Mouse (Mus musculus) adrenal gland, postnatal 4 days (tissue): ENCODE measurements around the gene Umps. TPM values are rescaled to one million over a fixed set of nuclear protein-coding genes. Genes with fewer than 3 reads are reported as not detected.

Source experiments
- DNase-seq, 2 experiments: peaks; one replicate each; pipeline ENCODE4 v3.0.0; 2021 to 2022; ENCODE audit warnings: low spot score in 2 of 2, mixed read lengths in 2 of 2
- long read RNA-seq, 2 experiments: library from polyadenylated mRNA; stranded (forward); transcript quantifications; one replicate each; pipeline ENCODE4 v2.0.0; 2021
- total RNA-seq, 2 experiments: library from RNA; stranded (reverse); gene quantifications; 2 replicates each; pipeline ENCODE4 v1.2.3; 2021

Gene Umps
- total RNA-seq: 10 to 100 TPM; 42.2 to 45.0 TPM
- long read RNA-seq, experiment 1, transcript Umps-201 (6 exons, 3,484 nt): major isoform, 59 of 81 reads
- long read RNA-seq, experiment 1, transcript Umps-202 (5 exons, 3,283 nt): minor isoform, 15 of 81 reads
- long read RNA-seq, experiment 1, partial matches to known transcripts: 3 of 81 reads
- long read RNA-seq, experiment 1, other reads (novel, unspliced or antisense): 4 of 81 reads
- long read RNA-seq, experiment 2, transcript Umps-202 (5 exons, 3,283 nt): minor isoform, 30 of 165 reads
- long read RNA-seq, experiment 2, transcript Umps-201 (6 exons, 3,484 nt): major isoform, 115 of 165 reads
- long read RNA-seq, experiment 2, partial matches to known transcripts: 9 of 165 reads
- long read RNA-seq, experiment 2, other reads (novel, unspliced or antisense): 11 of 165 reads

DNA sequence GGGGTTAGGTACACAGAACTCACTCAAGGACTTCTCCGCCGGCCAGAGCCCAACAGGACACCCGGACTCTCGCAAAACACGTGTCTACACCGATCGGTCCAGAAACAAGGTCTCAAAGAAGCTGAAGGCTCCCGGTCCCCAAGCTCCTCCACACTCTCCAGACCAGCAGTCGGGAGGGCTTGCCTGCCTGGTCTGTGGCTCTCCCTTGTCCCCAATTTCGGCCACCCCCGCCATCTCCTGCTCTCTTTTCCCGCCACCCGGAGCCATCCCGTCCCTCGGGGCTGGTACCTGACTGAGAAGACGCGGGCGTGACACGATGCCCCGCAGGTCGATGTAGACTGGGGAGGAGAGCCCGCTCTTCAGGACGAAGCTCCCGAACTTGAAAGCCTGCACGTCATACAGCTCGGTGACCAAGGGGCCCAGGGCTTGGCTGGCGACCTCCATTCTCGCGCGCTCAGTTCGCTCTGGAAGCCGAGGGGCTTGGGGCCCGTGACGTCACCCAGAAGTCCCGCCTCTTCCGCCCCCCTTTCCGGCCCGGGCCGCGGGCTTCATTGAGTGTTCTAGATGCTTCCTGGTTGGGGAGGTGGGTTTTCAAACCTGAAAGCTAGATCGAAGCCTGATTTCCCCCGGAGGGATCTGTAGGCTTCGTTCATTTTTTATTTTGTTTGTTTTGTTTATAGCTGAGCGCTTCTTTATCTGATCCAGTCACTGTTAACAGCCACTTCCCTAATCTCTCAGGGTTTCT, at the start of gene Umps:
TSS of gene Umps (minus strand) at position 501 of the 745 bp plus-strand sequence.
- DNase-seq: peak; percentile 73 to 76

DNA sequence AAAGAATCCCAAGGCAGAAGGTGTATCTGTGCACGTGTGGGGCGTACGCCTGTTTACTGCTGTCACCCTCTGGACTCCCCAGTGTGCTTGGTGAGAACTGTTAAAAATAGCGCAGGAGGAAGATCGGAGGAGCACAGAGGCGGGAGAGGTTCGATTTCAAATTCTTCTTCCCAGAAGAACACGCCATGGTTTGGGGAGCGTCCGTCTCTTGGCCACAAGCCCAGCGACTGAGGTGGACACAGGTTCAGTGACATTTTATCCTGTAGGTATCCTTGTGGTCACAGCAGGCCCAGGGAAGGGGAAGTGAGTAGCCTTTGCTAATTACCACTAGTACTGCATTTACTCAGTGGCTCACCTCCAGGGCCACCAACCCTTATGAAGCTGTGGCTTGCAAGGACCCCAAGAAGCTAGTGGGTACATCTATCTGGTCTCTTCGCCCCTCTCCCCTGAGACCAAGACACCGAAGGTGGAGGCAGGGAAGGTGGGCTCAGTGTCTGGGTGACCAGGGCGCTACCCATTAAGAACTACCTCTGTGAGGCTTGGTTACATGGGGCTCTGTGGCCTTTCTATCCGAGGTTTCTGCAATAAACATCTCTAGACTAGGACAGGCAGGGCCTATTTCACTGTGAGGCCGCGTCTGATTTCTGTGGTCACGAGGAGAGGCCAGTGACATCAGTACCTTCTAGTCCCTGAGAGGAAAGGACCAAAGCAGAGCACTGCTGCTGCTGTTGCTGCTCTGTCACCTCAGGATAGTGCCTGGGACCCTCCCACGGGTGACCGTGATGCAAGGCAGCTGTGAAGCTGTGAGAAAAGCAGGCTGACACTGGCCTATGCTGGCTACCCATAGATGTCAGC, 45.4 kb upstream of the Umps start:
- no peak for DNase-seq

DNA sequence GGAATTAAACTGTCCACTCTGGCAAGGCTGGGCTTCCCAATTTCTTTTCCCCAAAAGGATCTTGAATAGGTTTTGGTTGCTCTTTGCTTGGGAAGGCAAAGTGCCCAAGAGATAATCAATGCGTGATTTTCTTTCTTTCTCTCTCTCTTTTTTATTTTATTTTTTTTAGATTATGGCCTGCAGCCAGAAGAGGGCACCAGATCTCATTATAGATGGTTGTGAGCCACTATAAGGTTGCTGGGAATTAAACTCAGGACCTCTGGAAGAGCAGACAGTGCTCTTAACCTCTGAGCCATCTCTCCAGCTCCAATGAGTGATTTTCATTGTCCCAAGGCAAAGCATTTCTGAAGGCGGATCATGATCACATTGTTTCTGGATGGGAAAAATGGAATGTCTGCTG, 42.7 kb upstream of the Umps start:
- no peak for DNase-seq

DNA sequence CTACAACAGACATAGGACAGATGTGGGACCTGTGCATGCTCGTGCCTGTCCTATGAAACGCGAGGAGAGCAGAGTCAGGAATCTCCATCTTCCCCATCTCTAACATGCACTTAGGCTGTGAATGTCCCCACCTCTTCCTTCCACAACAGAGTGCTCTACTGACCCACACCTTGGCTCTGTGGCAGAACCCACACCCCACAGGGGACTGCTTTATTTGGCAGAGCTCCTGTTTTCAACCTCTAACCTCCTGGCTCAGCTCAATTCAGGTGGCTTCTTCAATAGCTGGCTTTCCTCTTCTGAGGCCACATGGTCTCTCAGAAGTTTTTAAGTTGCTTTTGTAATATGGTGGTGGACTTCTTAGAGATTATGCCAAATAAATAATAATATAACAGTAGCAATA, 39.1 kb upstream of the Umps start:
- DNase-seq: no peak

DNA sequence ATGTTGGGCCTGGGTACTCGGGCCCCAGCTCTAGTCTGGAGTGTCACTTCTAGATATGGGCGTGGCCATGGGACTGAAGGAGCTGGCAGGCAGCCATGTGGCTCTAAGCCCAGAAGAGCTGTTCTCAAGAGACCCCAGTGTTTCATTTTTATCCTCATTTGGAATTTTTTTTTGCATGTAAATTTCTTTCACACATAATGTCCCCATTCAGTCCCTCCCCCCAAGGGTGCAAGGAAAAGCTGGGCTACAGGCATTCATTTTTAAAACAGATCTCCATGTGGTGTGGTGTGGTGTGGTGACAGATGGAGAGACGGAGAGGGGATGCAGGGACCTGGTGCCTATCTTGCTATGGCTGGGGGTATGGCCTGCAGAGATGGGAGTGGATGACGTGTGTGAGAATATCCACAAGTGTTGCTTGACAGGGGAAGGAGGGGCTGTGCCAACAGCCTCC, 37.3 kb upstream of the Umps start:
- no peak for DNase-seq

DNA sequence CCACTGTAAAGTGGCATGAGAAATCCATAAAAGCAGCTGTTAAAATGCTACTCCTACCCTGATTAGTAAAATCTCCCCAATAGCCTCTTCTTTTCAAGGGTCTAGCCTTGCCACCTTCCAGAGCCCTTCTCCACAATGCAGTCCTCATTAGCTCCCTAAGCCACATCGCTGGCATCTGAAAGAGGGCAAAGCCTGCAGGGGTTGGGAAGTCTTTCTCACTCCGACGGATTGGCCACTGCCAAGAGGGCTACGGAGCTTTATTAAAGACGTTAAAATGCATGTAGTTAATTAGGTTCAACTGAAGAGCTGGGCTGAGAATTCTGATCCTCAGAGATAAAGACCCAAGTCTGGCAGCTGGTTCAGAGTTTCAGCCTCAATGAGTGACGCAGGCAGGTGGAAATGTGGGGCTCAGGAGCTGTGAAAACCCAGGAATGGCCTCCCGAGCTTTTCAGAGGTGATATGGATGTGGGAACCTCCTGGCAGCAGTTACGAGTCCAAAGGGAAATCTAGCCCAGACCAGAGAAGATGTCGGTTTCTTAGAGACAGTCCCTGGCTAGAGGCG, 36.8 kb upstream of the Umps start:
- no peak for DNase-seq

DNA sequence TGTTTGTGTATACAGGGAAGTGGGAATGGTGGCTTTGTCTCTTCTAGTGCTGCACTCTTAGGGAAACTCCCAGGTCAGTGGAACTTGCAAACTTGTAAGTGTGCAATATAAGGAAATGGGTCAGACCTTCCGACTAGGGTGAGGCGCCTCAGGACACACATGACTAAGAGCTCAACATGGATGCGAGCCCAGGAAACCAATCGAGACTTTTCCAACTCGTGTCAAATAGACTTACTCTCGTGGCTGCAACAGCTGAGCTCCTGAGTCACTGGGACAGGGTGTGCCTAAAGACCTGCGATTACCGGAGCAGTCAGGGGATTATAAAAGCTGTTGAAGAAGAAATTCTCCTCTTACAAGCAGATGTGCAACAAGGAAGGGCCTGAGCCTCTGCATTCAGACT, 33.9 kb upstream of the Umps start:
- no peak for DNase-seq

DNA sequence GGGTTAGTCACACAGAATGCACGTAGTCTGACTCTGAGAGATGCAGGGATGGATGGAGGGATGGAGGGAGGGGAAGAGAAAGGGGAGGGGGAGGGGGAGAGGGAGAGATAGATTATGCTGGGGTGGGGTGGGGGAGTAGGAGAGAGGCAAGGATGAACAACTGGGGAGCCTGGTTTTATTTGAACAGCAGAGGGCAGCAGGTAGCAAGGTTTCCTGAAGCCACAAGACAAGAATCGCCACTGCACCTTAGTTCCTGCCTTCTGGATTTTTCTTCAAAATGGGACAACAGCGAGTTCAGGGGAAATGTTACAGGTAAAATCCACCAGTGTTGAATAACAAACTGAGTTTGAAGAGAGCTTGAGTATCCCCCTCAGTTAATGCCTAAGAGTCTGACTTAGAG, 32.5 kb upstream of the Umps start:
- DNase-seq: no peak

DNA sequence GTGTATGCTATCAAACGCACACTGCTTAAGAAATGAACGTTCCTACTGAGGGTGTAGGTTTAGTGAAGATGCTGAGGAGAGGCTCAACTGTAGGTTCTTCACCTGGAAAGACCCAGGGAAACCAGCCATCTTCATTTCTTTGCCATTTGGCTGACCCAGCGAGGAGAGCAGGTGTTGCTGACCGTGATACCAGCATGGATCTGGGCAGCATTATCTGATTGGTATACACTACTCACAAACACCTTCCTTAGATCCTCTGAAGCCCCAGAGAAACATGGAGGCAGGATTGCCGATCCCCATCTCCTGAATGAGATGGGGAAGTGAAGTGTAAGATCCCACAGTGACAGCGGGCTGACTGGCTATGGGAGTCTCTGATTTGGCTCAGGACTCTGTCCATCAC, 31.2 kb upstream of the Umps start:
- DNase-seq: no peak

DNA sequence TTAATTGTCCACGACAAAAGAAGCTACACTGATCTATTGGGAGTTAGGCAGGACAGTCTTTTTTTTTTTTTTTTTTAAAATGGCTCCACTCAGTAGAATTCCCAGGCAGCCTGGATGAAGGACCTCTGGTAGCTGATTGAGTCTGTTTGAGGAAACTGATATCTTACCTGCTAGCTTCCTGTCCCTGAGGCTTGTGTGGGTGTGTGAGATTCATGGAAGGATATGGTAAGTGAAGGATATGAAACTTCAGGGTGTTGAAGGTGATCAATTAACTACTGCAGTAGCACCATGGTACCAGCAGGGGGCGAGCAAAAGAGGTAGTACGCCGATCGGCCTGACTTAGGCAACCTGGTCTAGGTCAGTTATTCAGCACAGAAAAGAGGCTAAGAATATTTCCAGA, 29.2 kb upstream of the Umps start:
- peak in 1 of 2 experiments; percentile 29 for DNase-seq

DNA sequence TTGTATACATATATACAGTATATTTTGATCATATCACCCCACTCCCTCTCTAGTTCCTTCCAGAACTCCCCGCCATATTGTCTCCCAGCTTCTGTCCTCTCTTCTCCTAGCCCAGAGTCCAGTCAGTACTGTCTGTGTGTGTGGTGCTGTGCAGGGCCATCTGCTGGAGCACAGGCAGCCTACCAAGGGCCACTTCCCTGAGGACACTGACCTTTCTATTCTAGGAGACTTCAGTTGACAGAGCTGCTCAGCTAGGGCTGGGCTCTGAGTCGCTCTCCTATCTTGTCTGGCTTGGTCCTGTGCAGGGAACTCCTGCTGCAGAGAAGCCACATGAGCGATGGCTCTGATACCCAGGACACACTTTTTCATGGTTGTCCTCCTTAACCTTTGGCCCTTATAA, 28.7 kb upstream of the Umps start:
- no peak for DNase-seq

DNA sequence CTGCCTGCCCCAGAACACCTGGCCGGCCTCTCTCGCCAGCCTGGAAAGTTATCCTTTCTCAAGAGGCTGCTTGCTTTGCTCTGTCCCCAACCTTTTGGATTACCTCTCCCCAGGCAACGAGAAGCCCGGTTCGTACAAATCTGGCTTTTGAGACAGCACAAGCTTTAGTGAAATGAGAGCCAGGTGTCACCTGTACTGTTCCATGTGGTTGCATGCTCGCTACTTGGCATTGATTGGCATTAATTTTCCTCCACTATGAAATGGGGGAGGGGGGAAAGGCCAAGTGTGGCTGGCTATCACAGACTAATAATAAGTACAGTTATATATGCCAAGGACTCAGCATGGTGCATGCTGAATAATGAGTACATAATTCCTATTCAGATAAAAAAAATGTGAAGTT, 27.5 kb upstream of the Umps start:
- no peak for DNase-seq

DNA sequence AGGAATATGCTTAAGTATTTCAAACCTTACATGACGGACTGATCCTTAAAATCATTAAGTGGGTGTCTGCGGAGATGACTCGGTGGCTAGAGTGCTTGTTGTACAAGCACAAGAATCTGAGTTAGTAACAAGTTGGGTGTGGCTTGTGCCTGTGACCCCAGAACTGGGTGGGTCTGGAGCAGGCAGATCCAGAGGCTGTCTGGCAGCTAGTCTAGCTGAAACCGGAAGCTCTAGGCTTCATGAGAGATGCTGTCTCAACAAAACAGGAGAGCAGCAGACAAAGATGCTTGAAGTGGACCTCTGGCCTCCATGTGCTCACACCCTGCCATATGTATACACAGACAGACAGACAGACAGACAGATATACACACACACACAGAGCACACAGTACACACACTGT, 23.9 kb upstream of the Umps start:
- no peak for DNase-seq

DNA sequence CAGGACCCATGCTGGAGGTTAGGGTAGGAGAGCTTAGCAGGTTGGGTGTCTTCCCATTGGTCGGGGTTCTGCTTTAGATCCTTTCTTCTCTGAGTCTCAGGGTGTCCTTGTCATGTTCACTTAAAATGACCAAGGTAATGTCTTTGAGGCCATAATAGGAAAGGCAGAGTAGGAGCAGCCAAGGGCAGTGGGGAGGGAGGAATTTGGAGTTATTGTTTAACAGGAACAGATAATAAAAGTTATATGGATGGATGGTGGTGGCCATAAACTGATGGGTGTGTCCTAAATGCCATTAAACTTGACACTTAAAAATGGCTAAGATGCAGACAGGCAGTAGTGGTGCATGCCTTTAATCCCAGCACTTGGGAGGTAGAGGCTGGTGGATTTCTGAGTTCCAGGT, 22.3 kb upstream of the Umps start:
- DNase-seq: no peak

DNA sequence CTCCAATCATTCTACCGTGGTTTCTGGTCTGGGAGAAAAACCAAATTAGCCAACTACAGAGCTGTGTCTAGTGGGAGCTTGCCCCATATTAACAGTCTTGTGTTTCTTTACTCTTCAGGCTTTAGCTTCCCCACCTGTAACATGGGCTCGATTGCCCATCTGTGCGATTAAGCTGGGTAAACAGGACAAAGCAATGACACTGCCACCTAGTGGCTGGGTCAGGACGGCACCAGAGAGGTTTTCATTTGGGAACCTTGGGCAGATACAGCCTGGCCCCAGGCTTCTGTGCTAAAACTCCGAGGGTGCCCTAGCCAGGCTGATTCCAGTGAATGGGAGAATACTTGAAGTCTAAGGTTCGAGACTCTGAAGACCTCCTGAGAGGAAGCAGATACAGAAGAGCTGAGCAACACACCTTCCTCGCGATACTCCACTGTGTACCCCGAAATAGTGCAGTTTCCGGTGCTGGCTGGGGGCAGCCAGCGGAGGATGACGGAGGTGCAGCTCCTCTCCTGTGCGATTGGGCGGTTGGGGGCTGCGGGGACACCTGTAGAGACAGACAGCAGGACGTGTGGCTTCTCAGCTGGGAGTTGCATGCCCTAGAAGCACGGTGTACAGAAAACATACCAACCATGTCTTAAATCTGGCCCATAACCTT, 21.6 kb upstream of the Umps start:
- DNase-seq: peak in 1 of 2 experiments; percentile 29

DNA sequence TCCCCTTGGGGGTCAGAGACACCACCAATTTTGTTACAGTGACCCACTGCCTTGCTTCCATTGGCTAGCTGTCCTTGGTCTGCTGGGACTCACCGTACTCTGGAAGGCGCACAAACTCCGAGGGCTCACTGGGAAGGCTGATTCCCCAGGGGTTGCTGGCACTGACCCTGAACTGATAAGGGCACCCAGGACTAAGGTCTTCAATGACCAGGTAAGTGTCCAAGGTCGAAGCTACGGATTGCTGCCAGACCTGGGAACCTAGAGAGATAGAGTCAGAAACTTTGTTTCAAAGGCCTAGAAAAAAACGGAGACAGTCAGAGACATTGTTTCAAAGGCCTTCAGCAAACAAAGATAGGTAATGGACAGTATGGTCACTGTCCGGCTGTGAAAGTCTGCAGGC, 20.2 kb upstream of the Umps start:
- DNase-seq: no peak

DNA sequence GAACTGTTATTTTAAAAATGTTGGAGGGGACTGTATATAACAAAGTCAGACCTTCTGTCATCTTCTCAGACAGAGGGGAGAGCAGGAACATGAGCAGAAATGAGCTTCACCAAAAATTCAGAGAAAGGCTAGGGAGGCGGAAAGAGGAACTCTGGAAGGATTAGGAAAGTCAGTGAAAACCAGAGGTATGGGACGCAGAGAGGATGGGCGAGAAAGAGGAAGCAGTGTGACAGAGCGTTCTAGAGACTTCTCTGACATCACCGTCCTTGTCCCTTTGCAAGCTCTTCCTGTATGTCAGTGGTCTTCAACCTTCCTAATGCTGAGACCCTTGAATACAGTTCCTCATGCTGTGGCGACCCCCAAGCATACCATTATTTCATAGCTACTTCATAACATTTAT, 18.5 kb upstream of the Umps start:
- DNase-seq: no peak

DNA sequence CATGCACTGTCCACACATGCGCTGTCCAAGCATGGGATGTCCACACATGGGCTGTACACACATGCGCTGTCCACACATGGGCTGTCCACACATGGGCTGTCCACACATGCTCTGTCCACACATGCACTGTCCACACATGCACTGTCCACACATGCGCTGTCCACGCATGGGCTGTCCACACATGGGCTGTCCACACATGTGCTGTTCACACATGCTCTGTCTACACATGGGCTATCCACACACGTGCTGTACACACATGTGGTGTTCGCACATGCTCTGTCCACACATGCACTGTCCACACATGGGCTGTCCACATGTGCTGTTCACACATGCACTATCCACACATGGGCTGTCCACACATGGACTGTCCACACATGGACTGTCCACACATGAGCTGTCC, 16.9 kb upstream of the Umps start:
- no peak for DNase-seq

DNA sequence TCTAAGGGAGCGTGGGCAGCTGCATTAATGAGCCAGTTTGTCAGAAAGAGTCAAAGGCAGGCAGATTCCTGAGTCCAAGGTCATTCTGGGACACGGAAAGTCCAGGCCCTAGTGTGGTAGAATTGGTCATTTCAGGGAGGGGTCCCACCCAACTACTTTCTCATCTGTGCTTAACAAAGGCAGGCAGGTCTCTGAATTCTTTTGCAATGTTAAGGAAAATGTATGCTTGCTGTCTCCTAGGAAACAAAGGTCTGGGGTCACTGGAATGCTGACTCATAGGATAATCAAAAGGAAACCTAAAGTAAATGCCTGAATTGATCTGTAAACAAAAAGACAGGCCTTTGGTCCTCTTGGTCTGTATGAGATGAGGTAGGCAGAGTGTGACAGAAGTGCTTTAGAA, 13.0 kb upstream of the Umps start:
- no peak for DNase-seq

DNA sequence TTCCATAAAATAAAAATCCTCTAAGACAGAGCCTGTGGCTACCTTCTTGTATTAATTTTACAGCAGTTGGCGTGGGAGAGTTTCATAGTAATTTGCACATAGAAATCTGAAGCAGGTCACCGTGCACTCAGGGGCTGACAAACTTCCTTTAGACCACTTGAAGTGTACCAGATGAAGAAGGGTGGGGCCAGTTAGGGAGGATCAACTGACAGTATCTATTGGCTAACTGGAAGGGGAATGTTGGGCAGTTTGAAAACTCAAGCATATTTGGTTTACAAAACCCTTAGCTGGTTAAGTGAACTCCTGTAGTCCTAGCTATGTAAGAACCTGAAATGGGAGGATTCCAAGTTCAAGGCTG, 424 bp upstream of the Umps start:
- no peak for DNase-seq
